Mouse (Mus musculus) heart, adult 8-10 months (tissue): ENCODE measurements around the gene Plekha6. TPM values are rescaled to one million over a fixed set of nuclear protein-coding genes. Genes with fewer than 3 reads are reported as not detected.

Experiments used
- DNase-seq: peaks from one replicate; pipeline ENCODE4 v3.0.0; 2022; ENCODE audit warnings: low spot score
- total RNA-seq, 4 experiments: library from RNA; stranded (reverse); gene quantifications; 2 replicates each; pipeline ENCODE4 v1.2.4; 2022

Gene Plekha6
- total RNA-seq, 4 experiments from 2014 or later, result 55.8 to 74.3 (median 66.5) TPM

- DNase-seq, result no peak
Observed at GRCm38 (mm10) chr1:133214672-133215359, 50.8 kb downstream of the Plekha6 start.

GRCm38 (mm10) chr1:133215360-133215700 lies 51.3 kb downstream of the Plekha6 start:
- DNase-seq, result no peak

GRCm38 (mm10) chr1:133215753-133216152 lies 51.7 kb downstream of the Plekha6 start:
- DNase-seq, result no peak

GRCm38 (mm10) chr1:133217031-133217430 lies 53.0 kb downstream of the Plekha6 start:
- DNase-seq, result no peak

GRCm38 (mm10) chr1:133219106-133219505 lies 55.1 kb downstream of the Plekha6 start:
- DNase-seq, result no peak

GRCm38 (mm10) chr1:133221459-133221858 lies 57.4 kb downstream of the Plekha6 start:
- DNase-seq, result no peak

- DNase-seq, result no peak
Observed at GRCm38 (mm10) chr1:133222445-133222995, 58.5 kb downstream of the Plekha6 start.

- DNase-seq, result no peak
Observed at GRCm38 (mm10) chr1:133224674-133225073, 60.7 kb downstream of the Plekha6 start.

GRCm38 (mm10) chr1:133225137-133225536 lies 61.1 kb downstream of the Plekha6 start:
- no peak for DNase-seq

GRCm38 (mm10) chr1:133225561-133225960 lies 61.6 kb downstream of the Plekha6 start:
- DNase-seq, result no peak

GRCm38 (mm10) chr1:133225963-133226660 lies 62.1 kb downstream of the Plekha6 start:
- no peak for DNase-seq

GRCm38 (mm10) chr1:133226928-133227327 lies 62.9 kb downstream of the Plekha6 start:
- DNase-seq, result peak; percentile 88

- DNase-seq, result no peak
Observed at GRCm38 (mm10) chr1:133227378-133227777, 63.4 kb downstream of the Plekha6 start.

GRCm38 (mm10) chr1:133228809-133229487 lies 64.9 kb downstream of the Plekha6 start:
- no peak for DNase-seq

GRCm38 (mm10) chr1:133231523-133232193 lies 67.6 kb downstream of the Plekha6 start:
- DNase-seq, result no peak

- DNase-seq, result no peak
Observed at GRCm38 (mm10) chr1:133235909-133236308, 71.9 kb downstream of the Plekha6 start.

GRCm38 (mm10) chr1:133236693-133237440 lies 72.9 kb downstream of the Plekha6 start:
- no peak for DNase-seq

GRCm38 (mm10) chr1:133237670-133238069 lies 73.7 kb downstream of the Plekha6 start:
- no peak for DNase-seq

GRCm38 (mm10) chr1:133239121-133239812 lies 75.3 kb downstream of the Plekha6 start:
- no peak for DNase-seq

GRCm38 (mm10) chr1:133239813-133240160 lies 75.8 kb downstream of the Plekha6 start:
- no peak for DNase-seq

GRCm38 (mm10) chr1:133240881-133241280 lies 76.9 kb downstream of the Plekha6 start:
- DNase-seq, result peak; percentile 77
